Mouse (Mus musculus): Measurements from ENCODE around the gene Gpr83. TPM values are rescaled to one million over a fixed set of nuclear protein-coding genes. Genes with fewer than 3 reads are reported as not detected.

Gpr83 gene
- total RNA-seq, 2 experiments from 2014 or later = not detected

- ATAC-seq (ENCODE audit: poor library complexity, severe bottlenecking) = no peak
Observed at GRCm38 (mm10) chr9:14903006-14903405, 43.0 kb downstream of the Gpr83 start.

GRCm38 (mm10) chr9:14903581-14904378 is 43.8 kb downstream of the Gpr83 start, which contains the start of gene Izumo1r:
TSS of gene Izumo1r (minus strand) at chr9:14903949.
- ATAC-seq (ENCODE audit: poor library complexity, severe bottlenecking) = no peak

- ATAC-seq (ENCODE audit: poor library complexity, severe bottlenecking) = no peak
Observed at GRCm38 (mm10) chr9:14904741-14905475, 44.9 kb downstream of the Gpr83 start.

- ATAC-seq (ENCODE audit: poor library complexity, severe bottlenecking) = no peak
Observed at GRCm38 (mm10) chr9:14905956-14906355, 45.9 kb downstream of the Gpr83 start.

GRCm38 (mm10) chr9:14907816-14908415 is 47.9 kb downstream of the Gpr83 start:
- peak; percentile 51 for ATAC-seq (ENCODE audit: poor library complexity, severe bottlenecking)

GRCm38 (mm10) chr9:14909981-14910380 is 50.0 kb downstream of the Gpr83 start:
- ATAC-seq (ENCODE audit: poor library complexity, severe bottlenecking) = no peak

- no peak for ATAC-seq (ENCODE audit: poor library complexity, severe bottlenecking)
Observed at GRCm38 (mm10) chr9:14912037-14912436, 52.0 kb downstream of the Gpr83 start.

GRCm38 (mm10) chr9:14917661-14918060 is 57.7 kb downstream of the Gpr83 start:
- no peak for ATAC-seq (ENCODE audit: poor library complexity, severe bottlenecking)

- no peak for ATAC-seq (ENCODE audit: poor library complexity, severe bottlenecking)
Observed at GRCm38 (mm10) chr9:14918825-14919668, 59.0 kb downstream of the Gpr83 start.

Other genes with a start within 250 kb of the Gpr83 start
- gene Amotl1, start 215.2 kb upstream of the Gpr83 start, total RNA-seq (2015) = not detected in 2 replicates
- not detected in 2 replicates for gene Amotl1, start 215.2 kb upstream of the Gpr83 start, total RNA-seq (2017)
- gene Piwil4, start 119.5 kb upstream of the Gpr83 start, total RNA-seq (2015) = 0.09 TPM in 1 of 2 replicates, not detected in the other
- gene Piwil4, start 119.5 kb upstream of the Gpr83 start, total RNA-seq (2017) = not detected in 2 replicates
- 6.9 and 7.2 TPM in 2 replicates for gene Fut4, start 107.8 kb upstream of the Gpr83 start, total RNA-seq (2015)
- gene Fut4, start 107.8 kb upstream of the Gpr83 start, total RNA-seq (2017) = 9.5 and 9.6 TPM in 2 replicates
- 3.4 and 5.6 TPM in 2 replicates for gene 1700012B09Rik, start 89.2 kb upstream of the Gpr83 start, total RNA-seq (2015)
- 1.2 and 1.4 TPM in 2 replicates for gene 1700012B09Rik, start 89.2 kb upstream of the Gpr83 start, total RNA-seq (2017)
- 15.1 and 19.1 TPM in 2 replicates for gene Mre11a, start 75.6 kb upstream of the Gpr83 start, total RNA-seq (2015)
- 42.1 and 49.5 TPM in 2 replicates for gene Mre11a, start 75.6 kb upstream of the Gpr83 start, total RNA-seq (2017)
- gene Ankrd49, start 75.4 kb upstream of the Gpr83 start, total RNA-seq (2015) = 37.1 and 38.4 TPM in 2 replicates
- gene Ankrd49, start 75.4 kb upstream of the Gpr83 start, total RNA-seq (2017) = 36.6 and 46.4 TPM in 2 replicates
- 0.50 TPM in 1 of 2 replicates, not detected in the other for gene Izumo1r, start 43.7 kb downstream of the Gpr83 start, total RNA-seq (2015)
- gene Izumo1r, start 43.7 kb downstream of the Gpr83 start, total RNA-seq (2017) = 0.48 and 0.77 TPM in 2 replicates
- 13.9 and 15.1 TPM in 2 replicates for gene Panx1, start 185.3 kb downstream of the Gpr83 start, total RNA-seq (2015)
- 10.2 and 11.5 TPM in 2 replicates for gene Panx1, start 185.3 kb downstream of the Gpr83 start, total RNA-seq (2017)